In genomic region chr5:106801886-106802798, GRCm38 (mm10) we compare ENCODE assay signal across 8 mouse cellular contexts.
DNase-seq lines count a peak whose midpoint lies in the region; ATAC-seq and TF ChIP-seq lines count a peak whose summit lies in the region.

No protein-coding gene starts in this region.

- peak overlapping the region; percentile 40 to 62 for H3K4me3 ChIP-seq in MEL (ENCODE audit: control insufficient read depth in 1 of 2, insufficient read depth in 1 of 2, low read depth in 2 of 2, low read length in 2 of 2)
- H3K4me3 ChIP-seq in forebrain, postnatal 0 days (ENCODE audit: low read depth, low read length): peak overlapping the region; percentile 30

- DNase-seq in MEL (ENCODE audit: low read depth, low spot score): peak; percentile 93
- peak; percentile 87 for DNase-seq in cerebellum, adult 8-10 months
- peak; percentile 90 for DNase-seq in forebrain, postnatal 0 days
- peak; percentile 80 to 86 for DNase-seq in heart, postnatal 36 days
- peak; percentile 75 to 90 for DNase-seq in layer of hippocampus, adult 18-20 months (ENCODE audit: low spot score in 2 of 2)
- peak; percentile 74 to 81 for DNase-seq in lung, adult 18-20 months
- DNase-seq in testis, postnatal 14 days (ENCODE audit: low spot score): peak; percentile 86

- TF ChIP-seq CTCF in MEL (IDR thresholded peaks at IDR 0.05 in 2 of 3, conservative IDR thresholded peaks at IDR 0.05 in 1 of 3; ENCODE audit: control insufficient read depth in 1 of 3, insufficient read depth in 1 of 3, low read depth in 2 of 3, low read length in 3 of 3, poor library complexity in 1 of 3, severe bottlenecking in 1 of 3): peak; percentile 90 to 94 (median 93)
- TF ChIP-seq CTCF in forebrain, postnatal 0 days (IDR thresholded peaks at IDR 0.05; ENCODE audit: low read depth): peak; percentile 98

- intact Hi-C loops in heart, postnatal 36 days (cut with DNase I): loop anchor here (5.0 to 10.0 kb wide), 4 partner anchors 105 to 877 kb away; partner anchors contain the start of gene Zfp644

- no peak overlapping the region for H3K27ac ChIP-seq in MEL (ENCODE audit: control insufficient read depth, low read depth, low read length)
- no peak overlapping the region for H3K27ac ChIP-seq in forebrain, postnatal 0 days (ENCODE audit: low read depth, low read length)

- peak overlapping the region; percentile 54 for H3K4me2 ChIP-seq in forebrain, postnatal 0 days (ENCODE audit: low read depth)

- peaks cover 0 to 4% of the 10 kb centered on the region in 2 experiments; a peak in 1 of 4 replicates for H3K4me1 ChIP-seq in MEL (ENCODE audit: control insufficient read depth in 1 of 2, insufficient read depth in 2 of 2, low read length in 2 of 2)
- peaks cover 12% of the 10 kb centered on the region; the same call in 1 of the 2 replicates for H3K4me1 ChIP-seq in forebrain, postnatal 0 days (ENCODE audit: insufficient read depth)

- WGBS in forebrain, postnatal 0 days: 6% methylated on average over 32 of the region's 32 CpGs

- H3K27me3 ChIP-seq in MEL (ENCODE audit: control insufficient read depth in 1 of 2, insufficient read depth in 2 of 2, low read length in 2 of 2): peaks cover 0 to 2% of the 10 kb centered on the region in 2 experiments; a peak in 1 of 4 replicates
- no peaks in the 10 kb centered on the region for H3K27me3 ChIP-seq in forebrain, postnatal 0 days (ENCODE audit: insufficient read depth, low read length)

- ATAC-seq in forebrain, postnatal 0 days: peak; percentile 87
- peak; percentile 83 for ATAC-seq in neutrophil, adult 5-6 weeks (ENCODE audit: extremely low read depth, insufficient number of reproducible peaks, low FRiP score, poor library complexity, severe bottlenecking)

- H3K9ac ChIP-seq in MEL (ENCODE audit: control insufficient read depth, low read depth, low read length, poor library complexity, severe bottlenecking): peak overlapping the region; percentile 34
- peak overlapping the region; percentile 49 for H3K9ac ChIP-seq in forebrain, postnatal 0 days

- H3K79me2 ChIP-seq in MEL (ENCODE audit: control insufficient read depth, insufficient read depth, low read length, poor library complexity): no peaks in the 10 kb centered on the region

- peak; percentile 85 for TF ChIP-seq RAD21 in MEL (IDR thresholded peaks at IDR 0.05; ENCODE audit: low read depth, low read length)

- TF ChIP-seq EP300 in MEL (IDR thresholded peaks at IDR 0.05; ENCODE audit: low read depth in 1 of 2, low read length in 2 of 2): no peak

- H3K36me3 ChIP-seq in MEL (ENCODE audit: control insufficient read depth in 1 of 2, insufficient read depth in 2 of 2, low read length in 2 of 2): no peaks in the 10 kb centered on the region
- no peaks in the 10 kb centered on the region for H3K36me3 ChIP-seq in forebrain, postnatal 0 days (ENCODE audit: insufficient read depth)

- no peak for TF ChIP-seq POLR2A in MEL (IDR thresholded peaks at IDR 0.05; ENCODE audit: control insufficient read depth in 1 of 2, insufficient read depth in 1 of 2, low read depth in 1 of 2, low read length in 2 of 2, poor library complexity in 1 of 2)

- H3K9me3 ChIP-seq in MEL (replicated peaks; ENCODE audit: insufficient read depth, low read length): no peaks in the 10 kb centered on the region
- no peaks in the 10 kb centered on the region for H3K9me3 ChIP-seq in forebrain, postnatal 0 days (ENCODE audit: low read length)

TF ChIP-seq in MEL, 35 proteins besides CTCF, POLR2A, EP300 and RAD21:
- TF ChIP-seq USF1 (IDR thresholded peaks at IDR 0.05; ENCODE audit: low read depth, low read length) (no peak), NELFE (IDR thresholded peaks at IDR 0.05; ENCODE audit: low read depth, low read length) (no peak), ELF1 (IDR thresholded peaks at IDR 0.05; ENCODE audit: low read depth, low read length) (no peak), MXI1 (IDR thresholded peaks at IDR 0.05; ENCODE audit: low read depth, low read length) (peak; percentile 46; the same call in 1 of the 2 replicates), ZC3H11A (IDR thresholded peaks at IDR 0.05; ENCODE audit: low read depth, low read length) (peak; percentile 84), ETS1 (IDR thresholded peaks at IDR 0.05; ENCODE audit: low read depth, low read length) (peak; percentile 71), SIN3A (IDR thresholded peaks at IDR 0.05; ENCODE audit: low read length) (peak; percentile 64; the same call in 1 of the 2 replicates), SMC3 (IDR thresholded peaks at IDR 0.05; ENCODE audit: low read depth, low read length) (peak; percentile 92), HCFC1 (IDR thresholded peaks at IDR 0.05; ENCODE audit: low read depth, low read length) (0 out of 2 replicates have a peak, but pooled peaks have one; percentile 35), TCF12 (IDR thresholded peaks at IDR 0.05; ENCODE audit: low read depth, low read length) (0 out of 2 replicates have a peak, but pooled peaks have one; percentile 7), ZNF384 (IDR thresholded peaks at IDR 0.05; ENCODE audit: low read depth, low read length) (peak; percentile 30; the same call in 1 of the 2 replicates), KAT2A (conservative IDR thresholded peaks at IDR 0.05; ENCODE audit: low read depth, low read length) (no peak), POLR2AphosphoS5 (IDR thresholded peaks at IDR 0.05; ENCODE audit: borderline replicate concordance, low read depth, low read length) (no peak), MEF2A (IDR thresholded peaks at IDR 0.05; ENCODE audit: extremely low read depth, insufficient replicate concordance, low read depth, low read length, poor library complexity, severe bottlenecking) (no peak), MYC (IDR thresholded peaks at IDR 0.05; ENCODE audit: low read depth, low read length) (0 out of 2 replicates have a peak, but pooled peaks have one; percentile 49)
